Mouse (Mus musculus) liver, adult 2 months (tissue): Measurements from ENCODE around the gene Eif2ak3. TPM values are rescaled to one million over a fixed set of nuclear protein-coding genes. Genes with fewer than 3 reads are reported as not detected.
"Not testable (repeated sequence)": the region's sequence is repeated elsewhere in the genome, so short reads cannot be mapped to it uniquely, and the experiment has no call there.

Experiments used
- DNase-seq: peaks from one replicate; pipeline ENCODE4 v3.0.0-alpha.2; 2011; ENCODE audit warnings: low read depth, low spot score; ENCODE audit errors: extremely low read depth
- H3K27ac ChIP-seq: fragments of 200-500 bp; replicated peaks from 2 replicates; pipeline ENCODE4 v1.5.1; 2012; ENCODE audit warnings: low read depth, mild to moderate bottlenecking, control low read depth, inconsistent platforms, low read length; ENCODE audit not compliant: insufficient read depth
- H3K27me3 ChIP-seq: fragments of 200-500 bp; 2 replicates; pipeline ENCODE4 v1.6.1; 2012; ENCODE audit warnings: mild to moderate bottlenecking, moderate library complexity, low read length, inconsistent platforms; ENCODE audit not compliant: control insufficient read depth, insufficient read depth
- H3K36me3 ChIP-seq: fragments of 200-500 bp; 2 replicates; pipeline ENCODE4 v1.6.1; 2012; ENCODE audit warnings: low read length, inconsistent platforms; ENCODE audit not compliant: control insufficient read depth, insufficient read depth
- H3K4me1 ChIP-seq: fragments of 200-500 bp; 2 replicates; pipeline ENCODE4 v1.6.1; 2011; ENCODE audit warnings: low read length; ENCODE audit not compliant: control insufficient read depth, insufficient read depth
- H3K4me3 ChIP-seq: fragments of 200-500 bp; 2 replicates; pipeline ENCODE4 v1.5.1; 2011; ENCODE audit warnings: low read depth, mild to moderate bottlenecking, control low read depth, low read length, moderate library complexity; ENCODE audit not compliant: insufficient read depth
- H3K79me2 ChIP-seq: fragments of 200-500 bp; 2 replicates; pipeline ENCODE4 v1.6.1; 2012; ENCODE audit warnings: inconsistent platforms, mild to moderate bottlenecking, low read length, moderate library complexity; ENCODE audit not compliant: control insufficient read depth, insufficient read depth
- H3K9ac ChIP-seq: fragments of 200-500 bp; 2 replicates; pipeline ENCODE4 v1.6.1; 2012; ENCODE audit warnings: low read depth, mild to moderate bottlenecking, control low read depth, inconsistent platforms, low read length
- CTCF ChIP-seq: fragments of 200-500 bp; IDR thresholded peaks from 2 replicates; pipeline ENCODE4 v1.5.1; 2011; ENCODE audit warnings: low read depth, low read length, control low read depth
- POLR2A ChIP-seq: fragments of 200-500 bp; IDR thresholded peaks from 2 replicates; pipeline ENCODE4 v1.6.1; 2011; ENCODE audit warnings: low read length, control low read depth; ENCODE audit not compliant: insufficient read depth; ENCODE audit errors: extremely low read depth
- WGBS: fragments of 180-500 bp; shearing (Covaris S2); methylation state at CpG from one replicate; pipeline ENCODE4 v1.1.7; 2018; 5-methylcytosine and 5-hydroxymethylcytosine counted together
- polyA plus RNA-seq: library from polyadenylated mRNA; depleted of rRNA; stranded (reverse); fragments of >200 nt; gene quantifications from 2 replicates; pipeline ENCODE4 v1.2.3, GENCODE M21; 2012
- total RNA-seq: library from RNA; depleted of rRNA; stranded (reverse); fragments of >200 nt; gene quantifications from 2 replicates; pipeline ENCODE4 v1.2.3, GENCODE M21; 2014

Gene Eif2ak3
- total and polyA plus RNA-seq, 2 experiments: 7.1 to 7.9 TPM

DNA sequence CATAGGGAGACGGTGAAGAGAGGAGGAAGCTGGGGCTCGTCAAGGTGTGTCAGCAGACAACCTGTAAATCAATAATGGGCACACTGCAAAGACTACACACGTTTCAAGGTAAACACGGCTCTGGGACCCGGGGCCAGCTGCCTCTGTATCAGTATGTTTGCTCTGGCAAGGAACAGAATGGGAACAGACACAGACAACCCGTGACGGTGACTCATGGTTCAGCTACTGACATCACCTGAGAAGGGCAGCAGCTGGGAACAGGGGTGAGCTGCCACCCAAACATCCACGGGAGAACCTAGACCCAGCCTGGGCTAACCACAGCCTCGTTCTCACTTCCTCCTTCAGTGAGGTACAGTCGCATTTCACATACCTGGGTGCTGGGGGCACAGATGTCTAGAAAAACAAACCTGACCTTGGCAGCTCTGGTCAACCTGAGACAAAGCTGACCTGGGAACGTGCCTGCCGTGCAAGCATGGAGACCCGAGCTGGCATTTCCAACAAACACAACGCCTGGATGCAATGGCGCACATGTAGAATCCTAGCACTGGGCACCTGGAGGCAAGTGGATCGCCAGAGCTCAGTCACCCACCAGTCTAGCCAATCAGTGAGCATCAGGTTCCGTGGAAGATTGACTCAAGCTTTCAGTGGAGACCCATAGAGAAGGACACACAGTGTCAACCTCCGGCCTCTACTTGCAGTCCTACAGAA, 30.2 kb upstream of the Eif2ak3 start:
- peaks cover 5% of the 10 kb centered on the region for H3K4me1 ChIP-seq
- peak overlapping the region; percentile 12; the same call in 1 of the 2 replicates for H3K4me3 ChIP-seq
- TF ChIP-seq CTCF (no peak), POLR2A (0 out of 2 replicates have a peak, but pooled peaks have one; percentile 14)
- peak overlapping the region; percentile 60 for H3K27ac ChIP-seq
- peak overlapping the region; percentile 47 for H3K9ac ChIP-seq
- WGBS: 21% methylated on average over 18 of the region's 18 CpGs
- no peaks in the 10 kb centered on the region for H3K79me2 ChIP-seq
- H3K27me3 ChIP-seq: no peaks in the 10 kb centered on the region
- peak; percentile 90 for DNase-seq
- H3K36me3 ChIP-seq: no peaks in the 10 kb centered on the region

DNA sequence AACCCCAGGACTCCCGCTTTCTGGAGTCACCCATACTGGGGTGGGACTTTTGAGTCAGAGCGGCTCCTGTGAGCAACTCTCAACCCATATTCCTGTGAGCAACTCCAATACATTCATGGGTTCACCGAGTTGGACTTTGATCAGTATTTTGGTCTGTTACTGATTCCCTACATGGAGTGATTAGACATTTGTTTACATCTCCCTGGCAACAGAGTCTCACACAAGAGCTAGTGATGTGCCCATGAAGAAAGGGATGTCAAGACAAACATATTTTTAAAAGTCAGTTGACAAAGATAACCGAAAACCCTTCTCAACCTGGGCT, 29.7 kb upstream of the Eif2ak3 start:
- Histone ChIP-seq H3K4me1 (peaks cover 5% of the 10 kb centered on the region), H3K36me3 (no peaks in the 10 kb centered on the region), H3K79me2 (no peaks in the 10 kb centered on the region), H3K9ac (no peak overlapping the region), H3K4me3 (no peak overlapping the region), H3K27ac (peak overlapping the region; percentile 60), H3K27me3 (no peaks in the 10 kb centered on the region)
- TF ChIP-seq POLR2A: no peak
- TF ChIP-seq CTCF: no peak
- 31% methylated on average over 4 of the region's 4 CpGs for WGBS
- DNase-seq: peak; percentile 85

DNA sequence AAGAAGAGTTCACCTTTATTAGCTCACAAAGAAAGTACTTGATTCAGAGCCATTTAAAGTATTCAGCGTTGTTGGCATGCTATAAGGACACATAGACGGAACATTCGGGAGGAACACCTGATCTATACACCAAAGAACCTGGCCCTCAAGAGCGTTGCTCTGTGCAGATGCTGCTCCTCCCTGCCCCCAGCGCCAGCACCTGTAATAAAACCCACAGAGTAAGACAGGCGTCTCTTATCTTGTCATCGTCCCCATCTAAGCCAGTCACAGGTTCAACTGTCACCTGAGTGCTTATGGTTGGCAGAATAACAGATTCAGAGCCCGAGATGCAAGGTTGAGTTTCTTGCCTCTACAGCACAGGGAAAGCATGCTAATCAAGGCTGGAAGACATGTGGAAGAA, 28.8 kb upstream of the Eif2ak3 start:
- TF ChIP-seq POLR2A: no peak
- TF ChIP-seq CTCF: no peak
- Histone ChIP-seq H3K4me3 (no peak overlapping the region), H3K27ac (no peak overlapping the region), H3K4me1 (peaks cover 5% of the 10 kb centered on the region), H3K27me3 (no peaks in the 10 kb centered on the region), H3K79me2 (no peaks in the 10 kb centered on the region), H3K36me3 (no peaks in the 10 kb centered on the region), H3K9ac (no peak overlapping the region)
- 88% methylated on average over 8 of the region's 8 CpGs for WGBS
- DNase-seq: no peak

DNA sequence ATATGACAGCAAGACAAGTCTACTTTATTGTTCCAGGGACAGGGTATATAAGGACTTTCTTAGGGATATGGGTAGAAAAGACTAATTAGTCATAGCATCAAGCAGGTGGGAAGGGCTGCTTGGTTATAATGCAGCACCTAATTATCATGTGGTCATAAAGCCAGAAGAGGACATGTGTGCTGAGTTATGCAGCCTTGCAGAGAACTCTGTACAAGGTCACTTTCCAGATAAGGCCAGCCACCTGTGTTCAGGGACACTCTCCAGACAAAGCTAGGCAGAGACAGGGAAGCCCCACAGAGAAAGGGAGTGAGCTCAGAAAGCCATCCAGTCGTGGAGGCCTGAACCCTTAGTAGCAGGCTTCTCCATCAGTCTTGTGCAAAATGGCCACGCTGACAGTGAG, 22.7 kb upstream of the Eif2ak3 start:
- Histone ChIP-seq H3K4me3 (no peak overlapping the region), H3K27ac (no peak overlapping the region), H3K27me3 (no peaks in the 10 kb centered on the region), H3K9ac (no peak overlapping the region), H3K36me3 (no peaks in the 10 kb centered on the region), H3K79me2 (no peaks in the 10 kb centered on the region), H3K4me1 (peaks cover 2% of the 10 kb centered on the region; the same call in 1 of the 2 replicates)
- DNase-seq: no peak
- 86% methylated on average over 2 of the region's 2 CpGs for WGBS
- no peak for TF ChIP-seq POLR2A
- TF ChIP-seq CTCF: no peak

DNA sequence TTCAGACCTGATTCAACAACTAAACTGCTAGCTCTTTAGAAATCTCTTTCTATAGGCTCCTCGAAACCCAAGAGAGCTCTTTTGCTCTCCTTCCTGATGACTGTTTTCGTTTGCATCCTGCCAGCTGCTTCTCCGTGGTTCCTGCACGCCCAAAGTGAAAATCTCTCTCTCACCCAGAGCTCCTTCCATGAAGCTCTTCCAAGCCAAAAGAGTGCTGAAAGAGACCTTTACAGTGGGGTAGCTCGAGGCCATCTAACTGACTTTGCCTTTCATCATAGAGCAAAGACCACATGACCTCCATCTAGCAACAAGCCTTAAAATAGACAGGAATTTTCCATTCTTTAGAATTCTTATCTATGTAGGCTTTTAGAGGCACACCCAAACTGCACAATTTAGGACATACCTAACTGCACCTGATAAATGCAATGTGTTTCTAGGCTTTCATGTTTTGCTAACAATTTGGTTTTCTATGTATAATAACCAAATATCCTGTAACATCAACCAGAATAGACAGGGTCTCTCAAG, 21.9 kb upstream of the Eif2ak3 start:
- Histone ChIP-seq H3K27me3 (no peaks in the 10 kb centered on the region), H3K27ac (no peak overlapping the region), H3K4me1 (peaks cover 2% of the 10 kb centered on the region; the same call in 1 of the 2 replicates), H3K79me2 (no peaks in the 10 kb centered on the region), H3K9ac (no peak overlapping the region), H3K36me3 (no peaks in the 10 kb centered on the region), H3K4me3 (no peak overlapping the region)
- WGBS: 75% methylated on average over 5 of the region's 5 CpGs
- TF ChIP-seq CTCF (no peak), POLR2A (no peak)
- DNase-seq: no peak

DNA sequence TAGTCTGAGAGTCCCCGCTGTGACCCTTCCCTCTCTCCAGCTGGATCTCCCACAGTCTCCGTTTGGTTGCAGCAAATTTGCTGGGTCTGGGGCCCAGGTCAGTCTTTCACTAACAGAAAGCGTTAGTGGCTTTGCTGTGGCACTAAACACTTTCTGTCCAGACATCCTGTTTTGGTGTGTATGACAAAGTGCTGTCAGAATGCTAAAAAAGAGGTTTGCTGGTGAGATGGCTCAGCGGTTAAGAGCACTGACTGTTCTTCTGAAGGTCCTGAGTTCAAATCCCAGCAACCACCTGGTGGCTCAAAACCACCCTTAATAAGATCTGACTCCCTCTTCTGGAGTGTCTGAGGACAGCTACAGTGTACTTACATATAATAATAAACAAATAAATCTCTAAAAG, 21.0 kb upstream of the Eif2ak3 start:
- not testable (repeated sequence) for H3K27me3 ChIP-seq, H3K9ac ChIP-seq, H3K36me3 ChIP-seq, DNase-seq, H3K4me1 ChIP-seq, H3K27ac ChIP-seq, H3K4me3 ChIP-seq, H3K79me2 ChIP-seq
- 90% methylated on average over 4 of the region's 4 CpGs for WGBS
